Mouse (Mus musculus): ENCODE measurements around the gene Cmpk1. TPM values are rescaled to one million over a fixed set of nuclear protein-coding genes. Genes with fewer than 3 reads are reported as not detected.

Gene Cmpk1
- polyA plus RNA-seq, 2 experiments, result 17.9 to 61.0 TPM

DNA sequence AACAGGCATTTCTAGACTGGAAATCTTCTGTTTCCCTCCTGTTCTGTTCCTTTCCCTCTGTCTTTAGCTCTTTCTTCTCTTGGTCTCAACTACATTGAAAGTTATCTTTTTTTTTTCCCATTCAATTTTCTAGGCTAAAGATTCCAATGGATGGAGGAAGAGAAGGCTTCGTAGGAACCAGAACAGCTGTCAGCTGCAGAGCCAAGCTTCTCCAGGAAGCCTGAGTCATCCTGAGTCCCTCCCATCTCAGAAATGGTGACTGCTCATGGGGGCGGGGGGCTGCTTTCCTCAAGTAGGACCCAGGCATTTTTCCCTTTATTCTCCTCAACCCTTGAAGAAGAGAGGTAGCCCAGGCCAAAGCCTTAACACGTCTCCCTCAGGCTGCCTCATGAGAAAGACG, 71.0 kb downstream of the Cmpk1 start:
- TF ChIP-seq EP300 (IDR thresholded peaks at IDR 0.05; ENCODE audit: low read depth) (no peak), CTCF (IDR thresholded peaks at IDR 0.05; ENCODE audit: low read depth) (no peak)
- no peak overlapping the region for H3K4me3 ChIP-seq (ENCODE audit: insufficient read depth in 1 of 2, low read depth in 2 of 2, low read length in 2 of 2)
- no peak overlapping the region for H3K4me2 ChIP-seq (ENCODE audit: low read depth)
- no peaks in the 10 kb centered on the region for H3K36me3 ChIP-seq (replicated peaks; ENCODE audit: control insufficient read depth, insufficient read depth, low read depth)
- WGBS (ENCODE audit: insufficient replicate concordance), result 31% methylated on average over 4 of the region's 4 CpGs
- H3K9ac ChIP-seq (replicated peaks), result no peak overlapping the region
- H3K9me3 ChIP-seq (ENCODE audit: control insufficient read depth, low read length), result no peaks in the 10 kb centered on the region
- peaks cover 59% of the 10 kb centered on the region for H3K27me3 ChIP-seq (ENCODE audit: control insufficient read depth, insufficient read depth, low read length)
- ATAC-seq (ENCODE audit: insufficient read depth) (no peak), DNase-seq (ENCODE audit: low read depth in 3 of 3, low spot score in 3 of 3) (no peak)
- no peak overlapping the region for H3K27ac ChIP-seq
- no peaks in the 10 kb centered on the region for H3K4me1 ChIP-seq (replicated peaks; ENCODE audit: control insufficient read depth in 2 of 2, insufficient read depth in 2 of 2, low read length in 1 of 2)

GRCm38 (mm10) chr4:114913594-114913962, 73.5 kb downstream of the Cmpk1 start:
- Histone ChIP-seq H3K36me3 (replicated peaks; ENCODE audit: control insufficient read depth, insufficient read depth, low read depth) (no peaks in the 10 kb centered on the region), H3K4me3 (ENCODE audit: insufficient read depth in 1 of 2, low read depth in 2 of 2, low read length in 2 of 2) (no peak overlapping the region), H3K4me1 (replicated peaks; ENCODE audit: control insufficient read depth in 2 of 2, insufficient read depth in 2 of 2, low read length in 1 of 2) (no peaks in the 10 kb centered on the region), H3K4me2 (ENCODE audit: low read depth) (no peak overlapping the region), H3K9me3 (ENCODE audit: control insufficient read depth, low read length) (no peaks in the 10 kb centered on the region), H3K27me3 (ENCODE audit: control insufficient read depth, insufficient read depth, low read length) (peaks cover 81% of the 10 kb centered on the region), H3K27ac (no peak overlapping the region), H3K9ac (replicated peaks) (no peak overlapping the region)
- 4% methylated on average over 13 of the region's 13 CpGs for WGBS (ENCODE audit: insufficient replicate concordance)
- peak; percentile 59 for TF ChIP-seq CTCF (IDR thresholded peaks at IDR 0.05; ENCODE audit: low read depth)
- no peak for TF ChIP-seq EP300 (IDR thresholded peaks at IDR 0.05; ENCODE audit: low read depth)
- no peak for ATAC-seq (ENCODE audit: insufficient read depth)
- peak in 1 of 3 experiments; percentile 14 for DNase-seq (ENCODE audit: low read depth in 3 of 3, low spot score in 3 of 3)

DNA sequence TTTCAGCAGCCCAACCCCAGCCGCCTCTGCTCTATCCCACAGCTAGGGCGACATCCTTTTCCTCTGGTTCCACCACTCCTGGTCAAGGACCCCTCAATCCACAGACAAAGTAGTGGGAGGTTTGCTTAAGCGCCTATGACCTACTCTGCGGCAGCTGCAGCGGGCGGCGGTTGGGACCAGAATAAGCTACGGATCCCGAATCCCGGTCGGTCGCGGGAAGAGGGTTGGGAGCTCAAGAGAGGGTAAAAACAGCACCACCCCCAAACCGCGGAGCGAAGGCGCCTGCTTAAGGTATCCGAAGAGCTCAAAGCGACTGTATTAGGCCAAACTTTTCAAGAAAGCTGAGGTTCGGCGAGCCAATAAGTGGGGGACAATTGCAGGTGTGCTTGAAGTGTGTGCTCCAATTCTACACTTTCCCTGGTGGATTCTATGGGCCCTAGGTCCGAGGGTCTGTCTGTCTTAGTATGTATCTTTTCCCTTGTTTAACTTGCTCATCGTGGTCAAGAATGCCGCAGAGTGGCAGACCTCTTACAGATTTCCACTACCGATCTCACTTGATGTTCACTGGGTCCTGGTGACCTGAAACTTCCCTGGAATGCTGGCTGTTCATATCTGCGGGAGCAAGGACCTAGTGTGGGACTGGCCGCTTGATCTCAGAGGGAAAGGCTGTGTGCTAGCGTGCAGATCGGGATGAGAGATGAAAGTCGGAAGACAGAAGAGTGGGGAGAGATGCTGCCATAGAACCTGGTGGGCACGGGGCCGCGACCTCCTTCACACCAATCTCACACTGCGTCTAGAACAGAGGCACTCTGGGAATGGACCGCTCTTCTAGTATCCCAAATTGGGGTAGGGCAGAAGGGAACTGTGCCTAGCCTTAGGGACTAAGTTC, 74.1 kb downstream of the Cmpk1 start:
- TF ChIP-seq EP300 (IDR thresholded peaks at IDR 0.05; ENCODE audit: low read depth), result no peak
- TF ChIP-seq CTCF (IDR thresholded peaks at IDR 0.05; ENCODE audit: low read depth), result no peak
- no peak overlapping the region for H3K4me2 ChIP-seq (ENCODE audit: low read depth)
- no peaks in the 10 kb centered on the region for H3K36me3 ChIP-seq (replicated peaks; ENCODE audit: control insufficient read depth, insufficient read depth, low read depth)
- DNase-seq (ENCODE audit: low read depth in 3 of 3, low spot score in 3 of 3), result no peak
- H3K9me3 ChIP-seq (ENCODE audit: control insufficient read depth, low read length), result no peaks in the 10 kb centered on the region
- H3K9ac ChIP-seq (replicated peaks), result no peak overlapping the region
- no peaks in the 10 kb centered on the region for H3K4me1 ChIP-seq (replicated peaks; ENCODE audit: control insufficient read depth in 2 of 2, insufficient read depth in 2 of 2, low read length in 1 of 2)
- peaks cover 88% of the 10 kb centered on the region for H3K27me3 ChIP-seq (ENCODE audit: control insufficient read depth, insufficient read depth, low read length)
- WGBS (ENCODE audit: insufficient replicate concordance), result 7% methylated on average over 35 of the region's 35 CpGs
- no peak overlapping the region for H3K27ac ChIP-seq
- no peak for ATAC-seq (ENCODE audit: insufficient read depth)
- H3K4me3 ChIP-seq (ENCODE audit: insufficient read depth in 1 of 2, low read depth in 2 of 2, low read length in 2 of 2), result no peak overlapping the region

- WGBS (ENCODE audit: insufficient replicate concordance), result 2% methylated on average over 20 of the region's 20 CpGs
- no peak overlapping the region for H3K27ac ChIP-seq
- H3K4me2 ChIP-seq (ENCODE audit: low read depth), result peak overlapping the region; percentile 62
- DNase-seq (ENCODE audit: low read depth in 3 of 3, low spot score in 3 of 3), result peak in 1 of 3 experiments; percentile 11
- no peaks in the 10 kb centered on the region for H3K4me1 ChIP-seq (replicated peaks; ENCODE audit: control insufficient read depth in 2 of 2, insufficient read depth in 2 of 2, low read length in 1 of 2)
- no peak for ATAC-seq (ENCODE audit: insufficient read depth)
- H3K4me3 ChIP-seq (ENCODE audit: insufficient read depth in 1 of 2, low read depth in 2 of 2, low read length in 2 of 2), result peak overlapping the region; percentile 43 to 50
- no peak overlapping the region for H3K9ac ChIP-seq (replicated peaks)
- TF ChIP-seq CTCF (IDR thresholded peaks at IDR 0.05; ENCODE audit: low read depth), result peak; percentile 65
- TF ChIP-seq EP300 (IDR thresholded peaks at IDR 0.05; ENCODE audit: low read depth), result no peak
- peaks cover 100% of the 10 kb centered on the region for H3K27me3 ChIP-seq (ENCODE audit: control insufficient read depth, insufficient read depth, low read length)
- no peaks in the 10 kb centered on the region for H3K9me3 ChIP-seq (ENCODE audit: control insufficient read depth, low read length)
- H3K36me3 ChIP-seq (replicated peaks; ENCODE audit: control insufficient read depth, insufficient read depth, low read depth), result no peaks in the 10 kb centered on the region
Observed at GRCm38 (mm10) chr4:114909602-114910484, 77.2 kb downstream of the Cmpk1 start.

Other genes starting within 250 kb of the Cmpk1 start
- gene Gm12830, start 165.5 kb downstream of the Cmpk1 start, polyA plus RNA-seq (2012; rRNA removed), result not detected in 2 replicates
- not detected in 2 replicates for gene Gm12830, start 165.5 kb downstream of the Cmpk1 start, polyA plus RNA-seq (2014; fragmentation: Nextera tagmentation; extraction: Ambion mirVana)
- 0.02 TPM in 2 replicates for gene Foxd2, start 78.4 kb downstream of the Cmpk1 start, polyA plus RNA-seq (2012; rRNA removed)
- gene Foxd2, start 78.4 kb downstream of the Cmpk1 start, polyA plus RNA-seq (2014; fragmentation: Nextera tagmentation; extraction: Ambion mirVana), result not detected in 2 replicates
- gene Foxe3, start 61.2 kb downstream of the Cmpk1 start, polyA plus RNA-seq (2012; rRNA removed), result not detected in 2 replicates
- gene Foxe3, start 61.2 kb downstream of the Cmpk1 start, polyA plus RNA-seq (2014; fragmentation: Nextera tagmentation; extraction: Ambion mirVana), result not detected in 2 replicates
- 6.1 and 8.7 TPM in 2 replicates for gene Stil, start 12.9 kb upstream of the Cmpk1 start, polyA plus RNA-seq (2012; rRNA removed)
- 12.1 and 12.9 TPM in 2 replicates for gene Stil, start 12.9 kb upstream of the Cmpk1 start, polyA plus RNA-seq (2014; fragmentation: Nextera tagmentation; extraction: Ambion mirVana)
- gene Tal1, start 69.2 kb upstream of the Cmpk1 start, polyA plus RNA-seq (2012; rRNA removed), result 72.6 and 74.7 TPM in 2 replicates
- 55.6 and 60.9 TPM in 2 replicates for gene Tal1, start 69.2 kb upstream of the Cmpk1 start, polyA plus RNA-seq (2014; fragmentation: Nextera tagmentation; extraction: Ambion mirVana)
- gene Pdzk1ip1, start 101.5 kb upstream of the Cmpk1 start, polyA plus RNA-seq (2012; rRNA removed), result 20.5 and 24.5 TPM in 2 replicates
- 24.4 and 30.5 TPM in 2 replicates for gene Pdzk1ip1, start 101.5 kb upstream of the Cmpk1 start, polyA plus RNA-seq (2014; fragmentation: Nextera tagmentation; extraction: Ambion mirVana)
- gene Cyp4x1, start 147.0 kb upstream of the Cmpk1 start, polyA plus RNA-seq (2012; rRNA removed), result 0.05 and 0.06 TPM in 2 replicates
- 0.08 TPM in 2 replicates for gene Cyp4x1, start 147.0 kb upstream of the Cmpk1 start, polyA plus RNA-seq (2014; fragmentation: Nextera tagmentation; extraction: Ambion mirVana)

All from liver, embryonic 14.5 days (tissue).